Mouse (Mus musculus) MEL (cell line): ENCODE results near the gene Ccdc114. TPM values are rescaled to one million over a fixed set of nuclear protein-coding genes. Genes with fewer than 3 reads are reported as not detected.
"Not testable (repeated sequence)": the region's sequence is repeated elsewhere in the genome, so short reads cannot be mapped to it uniquely, and the experiment has no call there.

Source experiments
- DNase-seq: peaks from one replicate; pipeline ENCODE4 v3.0.0; 2011; ENCODE audit warnings: low read depth, low spot score
- H3K27ac ChIP-seq: 2 replicates; pipeline ENCODE4 v1.5.1; 2012; ENCODE audit warnings: low read depth, mild to moderate bottlenecking, control low read depth, low read length, moderate library complexity; ENCODE audit not compliant: control insufficient read depth
- H3K27me3 ChIP-seq, 2 experiments: fragments of 150-350 bp in 1 of 2; sonication (generic) in 1 of 2; 2 replicates each; pipeline ENCODE4 v1.6.1; 2012; ENCODE audit warnings: low read length in 2 of 2, mild to moderate bottlenecking in 2 of 2, improper control_type of control experiment in 1 of 2, moderate library complexity in 1 of 2; ENCODE audit not compliant: insufficient read depth in 2 of 2, control insufficient read depth in 1 of 2
- H3K36me3 ChIP-seq, 2 experiments: 2 replicates each; pipeline ENCODE4 v1.6.1; 2012 to 2014; ENCODE audit warnings: low read length in 2 of 2, improper control_type of control experiment in 1 of 2, inconsistent platforms in 1 of 2, mild to moderate bottlenecking in 1 of 2; ENCODE audit not compliant: insufficient read depth in 2 of 2, control insufficient read depth in 1 of 2
- H3K4me1 ChIP-seq, 2 experiments: fragments of 150-350 bp in 1 of 2; sonication (generic) in 1 of 2; 2 replicates each; pipeline ENCODE4 v1.6.1; 2012; ENCODE audit warnings: low read length in 2 of 2, improper control_type of control experiment in 1 of 2, mild to moderate bottlenecking in 1 of 2; ENCODE audit not compliant: insufficient read depth in 2 of 2, control insufficient read depth in 1 of 2
- H3K4me3 ChIP-seq, 2 experiments: fragments of 150-350 bp in 1 of 2; sonication (generic) in 1 of 2; 2 replicates each; pipeline ENCODE4 v1.5.1; 2012; ENCODE audit warnings: low read depth in 2 of 2, low read length in 2 of 2, mild to moderate bottlenecking in 2 of 2, moderate library complexity in 2 of 2, control low read depth in 1 of 2, improper control_type of control experiment in 1 of 2; ENCODE audit not compliant: control insufficient read depth in 1 of 2, insufficient read depth in 1 of 2
- H3K79me2 ChIP-seq: 2 replicates; pipeline ENCODE4 v1.6.1; 2012; ENCODE audit warnings: mild to moderate bottlenecking, low read length, moderate library complexity; ENCODE audit not compliant: control insufficient read depth, poor library complexity, insufficient read depth
- H3K9ac ChIP-seq: 2 replicates; pipeline ENCODE4 v1.6.1; 2012; ENCODE audit warnings: low read depth, mild to moderate bottlenecking, control low read depth, low read length, moderate library complexity; ENCODE audit not compliant: control insufficient read depth, poor library complexity, severe bottlenecking
- H3K9me3 ChIP-seq: fragments of 150-350 bp; sonication (generic); replicated peaks from 2 replicates; pipeline ENCODE4 v1.6.1; 2012; ENCODE audit warnings: mild to moderate bottlenecking, low read length, improper control_type of control experiment, moderate library complexity; ENCODE audit not compliant: insufficient read depth
- CTCF ChIP-seq, 3 experiments: IDR thresholded peaks in 2 of 3; conservative IDR thresholded peaks in 1 of 3; 2 replicates each; pipeline ENCODE4 v1.5.1; 2011 to 2012; ENCODE audit warnings: low read length in 3 of 3, low read depth in 2 of 3, mild to moderate bottlenecking in 2 of 3, improper control_type of control experiment in 1 of 3, inconsistent platforms in 1 of 3, mixed read lengths in 1 of 3, moderate library complexity in 1 of 3; ENCODE audit not compliant: control insufficient read depth in 1 of 3, insufficient read depth in 1 of 3, poor library complexity in 1 of 3, severe bottlenecking in 1 of 3
- E2F4 ChIP-seq: IDR thresholded peaks from 2 replicates; pipeline ENCODE4 v1.6.1; 2011; ENCODE audit warnings: low read depth, low read length, improper control_type of control experiment, borderline replicate concordance
- ELF1 ChIP-seq: IDR thresholded peaks from 2 replicates; pipeline ENCODE4 v1.6.1; 2014; ENCODE audit warnings: low read depth, mild to moderate bottlenecking, inconsistent platforms, low read length, improper control_type of control experiment, moderate library complexity
- GABPA ChIP-seq: IDR thresholded peaks from 2 replicates; pipeline ENCODE4 v1.6.1; 2012; ENCODE audit warnings: low read depth, mild to moderate bottlenecking, inconsistent platforms, low read length, improper control_type of control experiment, moderate library complexity
- HCFC1 ChIP-seq: IDR thresholded peaks from 2 replicates; pipeline ENCODE4 v1.6.1; 2012; ENCODE audit warnings: low read depth, mild to moderate bottlenecking, inconsistent platforms, low read length, improper control_type of control experiment, moderate library complexity
- MAX ChIP-seq: IDR thresholded peaks from 2 replicates; pipeline ENCODE4 v1.6.1; 2011; ENCODE audit warnings: low read length, improper control_type of control experiment
- MAZ ChIP-seq: IDR thresholded peaks from 2 replicates; pipeline ENCODE4 v1.6.1; 2012; ENCODE audit warnings: low read depth, mild to moderate bottlenecking, inconsistent platforms, low read length, improper control_type of control experiment
- MYB ChIP-seq: IDR thresholded peaks from 2 replicates; pipeline ENCODE4 v1.6.1; 2011; ENCODE audit warnings: mild to moderate bottlenecking, low read depth, low read length, improper control_type of control experiment
- NELFE ChIP-seq: IDR thresholded peaks from 2 replicates; pipeline ENCODE4 v1.6.1; 2011; ENCODE audit warnings: low read depth, low read length, improper control_type of control experiment
- POLR2A ChIP-seq, 2 experiments: IDR thresholded peaks; 2 replicates each; pipeline ENCODE4 v1.6.1; 2011 to 2012; ENCODE audit warnings: low read length in 2 of 2, mild to moderate bottlenecking in 2 of 2, control low read depth in 1 of 2, improper control_type of control experiment in 1 of 2, low read depth in 1 of 2, moderate library complexity in 1 of 2; ENCODE audit not compliant: control insufficient read depth in 1 of 2, insufficient read depth in 1 of 2, poor library complexity in 1 of 2
- POLR2AphosphoS5 ChIP-seq: IDR thresholded peaks from 2 replicates; pipeline ENCODE4 v1.6.1; 2012; ENCODE audit warnings: low read depth, borderline replicate concordance, mild to moderate bottlenecking, inconsistent platforms, low read length, moderate library complexity, mixed read lengths
- RAD21 ChIP-seq: IDR thresholded peaks from 2 replicates; pipeline ENCODE4 v1.6.1; 2011; ENCODE audit warnings: mild to moderate bottlenecking, low read depth, low read length, improper control_type of control experiment
- RCOR1 ChIP-seq: IDR thresholded peaks from 2 replicates; pipeline ENCODE4 v1.6.1; 2012; ENCODE audit warnings: low read depth, mild to moderate bottlenecking, inconsistent platforms, low read length, improper control_type of control experiment
- SMC3 ChIP-seq: IDR thresholded peaks from 2 replicates; pipeline ENCODE4 v1.6.1; 2011; ENCODE audit warnings: low read depth, low read length, improper control_type of control experiment
- TAL1 ChIP-seq: IDR thresholded peaks from 2 replicates; pipeline ENCODE4 v1.6.1; 2012; ENCODE audit warnings: mild to moderate bottlenecking, inconsistent platforms, low read length, moderate library complexity, mixed read lengths
- USF1 ChIP-seq: IDR thresholded peaks from 2 replicates; pipeline ENCODE4 v1.6.1; 2014; ENCODE audit warnings: low read depth, mild to moderate bottlenecking, inconsistent platforms, low read length, improper control_type of control experiment, moderate library complexity
- USF2 ChIP-seq, 2 experiments: IDR thresholded peaks; 2 replicates each; pipeline ENCODE4 v1.6.1; 2011 to 2012; ENCODE audit warnings: improper control_type of control experiment in 2 of 2, low read length in 2 of 2, borderline replicate concordance in 1 of 2, inconsistent platforms in 1 of 2, low read depth in 1 of 2, mild to moderate bottlenecking in 1 of 2; ENCODE audit not compliant: insufficient read depth in 1 of 2
- ZKSCAN1 ChIP-seq: IDR thresholded peaks from 2 replicates; pipeline ENCODE4 v1.6.1; 2012; ENCODE audit warnings: low read depth, mild to moderate bottlenecking, inconsistent platforms, low read length, improper control_type of control experiment, moderate library complexity
- polyA plus RNA-seq, 2 experiments: library from polyadenylated mRNA; stranded (reverse) in 1 of 2; unstranded in 1 of 2; fragments of >175 nt in 1 of 2; fragments of >200 nt in 1 of 2; gene quantifications; 2 replicates each; pipeline versions ENCODE4 v1.2.1 to v1.2.4; 2012; ENCODE audit warnings: low replicate concordance in 2 of 2, low read depth in 1 of 2; ENCODE audit not compliant: insufficient read length in 2 of 2, insufficient read depth in 1 of 2, missing spikeins in 1 of 2
- total RNA-seq: library from RNA; depleted of rRNA; stranded (reverse); fragments of 300-350 nt; gene quantifications from 2 replicates; pipeline ENCODE4 v1.2.3, GENCODE M21; 2012

Gene Ccdc114
- total and polyA plus RNA-seq, 3 experiments: 0.15 to 0.24 TPM; not detected in 1

DNA sequence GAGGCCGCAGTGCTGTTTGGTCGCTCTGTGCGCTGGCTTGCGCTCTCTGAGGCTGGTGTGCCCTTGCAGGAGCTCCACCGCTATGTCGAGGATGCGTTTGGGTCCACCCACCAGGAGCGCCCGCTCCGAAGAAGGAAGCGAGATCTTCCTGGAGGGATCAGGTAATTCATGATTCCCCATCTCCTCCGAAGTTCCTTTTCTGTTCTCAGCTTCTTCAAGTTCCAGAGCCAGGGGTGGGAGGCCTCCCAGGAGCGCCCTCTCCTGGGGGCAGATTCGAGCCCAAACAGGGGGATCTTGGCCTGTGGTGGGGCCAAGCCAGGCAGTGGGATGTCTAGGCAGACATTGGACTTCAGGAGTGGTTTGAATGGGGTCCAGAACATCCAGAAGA lies 551 bp downstream of the Ccdc114 start:
- H3K36me3 ChIP-seq: peaks cover 0 to 18% of the 10 kb centered on the region in 2 experiments; a peak in 2 of 4 replicates
- no peaks in the 10 kb centered on the region for H3K27me3 ChIP-seq
- no peaks in the 10 kb centered on the region for H3K9me3 ChIP-seq
- H3K27ac ChIP-seq: no peak overlapping the region
- peaks cover 3% of the 10 kb centered on the region; the same call in 1 of the 2 replicates for H3K79me2 ChIP-seq
- no peak overlapping the region for H3K4me3 ChIP-seq
- H3K9ac ChIP-seq: no peak overlapping the region
- TF ChIP-seq E2F4: no peak
- no peak for TF ChIP-seq POLR2A (IDR thresholded peaks at IDR 0.05; ENCODE audit: control insufficient read depth in 1 of 2, insufficient read depth in 1 of 2, low read depth in 1 of 2, low read length in 2 of 2, poor library complexity in 1 of 2)
- TF ChIP-seq, all 39 proteins: peak for 0
- H3K4me1 ChIP-seq: peaks cover 11 to 24% of the 10 kb centered on the region in 2 experiments
- no peak for DNase-seq

GRCm38 (mm10) chr7:45928626-45929295 lies 4.9 kb downstream of the Ccdc114 start:
- peaks cover 0 to 5% of the 10 kb centered on the region in 2 experiments; a peak in 2 of 4 replicates for H3K36me3 ChIP-seq
- no peak overlapping the region for H3K27ac ChIP-seq
- H3K9me3 ChIP-seq: no peaks in the 10 kb centered on the region
- H3K79me2 ChIP-seq: no peaks in the 10 kb centered on the region
- peaks cover 4 to 5% of the 10 kb centered on the region in 2 experiments for H3K4me1 ChIP-seq
- TF ChIP-seq ZKSCAN1: no peak
- no peak for TF ChIP-seq USF2 (IDR thresholded peaks at IDR 0.05; ENCODE audit: borderline replicate concordance in 1 of 2, insufficient read depth in 1 of 2, low read depth in 1 of 2, low read length in 2 of 2)
- TF ChIP-seq POLR2AphosphoS5: no peak
- TF ChIP-seq MAX: no peak
- no peak for TF ChIP-seq USF1
- TF ChIP-seq MAZ: no peak
- TF ChIP-seq MYB: no peak
- TF ChIP-seq E2F4: no peak
- TF ChIP-seq NELFE: no peak
- no peak for TF ChIP-seq TAL1
- no peak for TF ChIP-seq RAD21
- TF ChIP-seq GABPA: no peak
- H3K27me3 ChIP-seq: no peaks in the 10 kb centered on the region
- no peak overlapping the region for H3K9ac ChIP-seq
- DNase-seq: no peak
- H3K4me3 ChIP-seq: no peak overlapping the region

GRCm38 (mm10) chr7:45929688-45930087 lies 5.8 kb downstream of the Ccdc114 start:
- no peaks in the 10 kb centered on the region for H3K9me3 ChIP-seq
- no peak overlapping the region for H3K27ac ChIP-seq
- H3K27me3 ChIP-seq: no peaks in the 10 kb centered on the region
- peaks cover 4 to 5% of the 10 kb centered on the region in 2 experiments for H3K4me1 ChIP-seq
- H3K4me3 ChIP-seq: no peak overlapping the region
- H3K79me2 ChIP-seq: no peaks in the 10 kb centered on the region
- TF ChIP-seq E2F4 (no peak), RCOR1 (no peak), HCFC1 (no peak), CTCF (IDR thresholded peaks at IDR 0.05 in 2 of 3, conservative IDR thresholded peaks at IDR 0.05 in 1 of 3; ENCODE audit: control insufficient read depth in 1 of 3, insufficient read depth in 1 of 3, low read depth in 2 of 3, low read length in 3 of 3, poor library complexity in 1 of 3, severe bottlenecking in 1 of 3) (peak in 2 of 3 experiments; percentile 22 to 34; a peak in 1 of 6 replicates), SMC3 (peak; percentile 28; the same call in 1 of the 2 replicates), ZKSCAN1 (no peak), ELF1 (no peak)
- no peak for DNase-seq
- H3K36me3 ChIP-seq: peaks cover 0 to 5% of the 10 kb centered on the region in 2 experiments; a peak in 2 of 4 replicates
- no peak overlapping the region for H3K9ac ChIP-seq

- not testable (repeated sequence) for H3K4me3 ChIP-seq, H3K27ac ChIP-seq, H3K36me3 ChIP-seq, H3K4me1 ChIP-seq, H3K79me2 ChIP-seq, DNase-seq, H3K9me3 ChIP-seq, H3K9ac ChIP-seq, H3K27me3 ChIP-seq
Observed at GRCm38 (mm10) chr7:45933766-45934165, 9.9 kb downstream of the Ccdc114 start.
